Mouse (Mus musculus) embryonic facial prominence, embryonic 11.5 days (tissue): ENCODE results near the gene C1qtnf4. TPM values are rescaled to one million over a fixed set of nuclear protein-coding genes. Genes with fewer than 3 reads are reported as not detected.

Experiments
- ATAC-seq: fragments of 200-750 bp; cut with Nextera tagmentation; replicated peaks from 2 replicates; pipeline ENCODE4 v1.8.0; 2017; ENCODE audit warnings: low read depth; ENCODE audit not compliant: insufficient number of reproducible peaks, low FRiP score, low TSS enrichment
- DNase-seq: peaks from one replicate; pipeline ENCODE4 v3.0.0-alpha.2; 2015; ENCODE audit warnings: low spot score
- H3K27ac ChIP-seq: fragments of 300-500 bp; sonication (generic); replicated peaks from 2 replicates; pipeline ENCODE4 v1.5.1; 2014; ENCODE audit warnings: mild to moderate bottlenecking, low read depth, low read length, control low read depth
- H3K27me3 ChIP-seq: fragments of 300-500 bp; sonication (generic); 2 replicates; pipeline ENCODE4 v1.6.1; 2014; ENCODE audit warnings: mild to moderate bottlenecking, low read length, moderate library complexity, mixed read lengths; ENCODE audit not compliant: control insufficient read depth, insufficient read depth
- H3K36me3 ChIP-seq: fragments of 300-500 bp; sonication (generic); replicated peaks from 2 replicates; pipeline ENCODE4 v1.6.1; 2014; ENCODE audit warnings: low read depth, mild to moderate bottlenecking, low read length, moderate library complexity, mixed read lengths; ENCODE audit not compliant: control insufficient read depth, insufficient read depth
- H3K4me1 ChIP-seq: fragments of 300-500 bp; sonication (generic); 2 replicates; pipeline ENCODE4 v1.6.1; 2014; ENCODE audit warnings: low read length, mixed read lengths; ENCODE audit not compliant: control insufficient read depth, insufficient read depth
- H3K4me2 ChIP-seq: fragments of 300-500 bp; sonication (generic); 2 replicates; pipeline ENCODE4 v1.6.1; 2014; ENCODE audit warnings: low read depth, mild to moderate bottlenecking, control low read depth, low read length, moderate library complexity
- H3K4me3 ChIP-seq: fragments of 300-500 bp; sonication (generic); 2 replicates; pipeline ENCODE4 v1.5.1; 2014; ENCODE audit warnings: low read depth, low read length, control low read depth
- H3K9ac ChIP-seq: fragments of 300-500 bp; sonication (generic); replicated peaks from 2 replicates; pipeline ENCODE4 v1.6.1; 2014; ENCODE audit warnings: mild to moderate bottlenecking, control low read depth, low read length
- H3K9me3 ChIP-seq: fragments of 300-500 bp; sonication (generic); replicated peaks from 2 replicates; pipeline ENCODE4 v1.6.1; 2016; ENCODE audit warnings: mild to moderate bottlenecking, low read length, inconsistent platforms, mixed read lengths; ENCODE audit not compliant: control insufficient read depth
- WGBS: fragments of 180-500 bp; shearing (Covaris S2); extraction: QIAGEN DNeasy Blood & Tissue Kit; methylation state at CpG from one replicate; pipeline ENCODE4 v1.1.7; 2014; 5-methylcytosine and 5-hydroxymethylcytosine counted together
- polyA plus RNA-seq: library from polyadenylated mRNA; unstranded; fragments of >200 nt; fragmentation: Nextera tagmentation; extraction: Ambion mirVana; gene quantifications from 2 replicates; pipeline ENCODE4 v1.2.1, GENCODE M21; 2014

The C1qtnf4 gene
- polyA plus RNA-seq, result 12.8 and 13.7 TPM in 2 replicates

DNA sequence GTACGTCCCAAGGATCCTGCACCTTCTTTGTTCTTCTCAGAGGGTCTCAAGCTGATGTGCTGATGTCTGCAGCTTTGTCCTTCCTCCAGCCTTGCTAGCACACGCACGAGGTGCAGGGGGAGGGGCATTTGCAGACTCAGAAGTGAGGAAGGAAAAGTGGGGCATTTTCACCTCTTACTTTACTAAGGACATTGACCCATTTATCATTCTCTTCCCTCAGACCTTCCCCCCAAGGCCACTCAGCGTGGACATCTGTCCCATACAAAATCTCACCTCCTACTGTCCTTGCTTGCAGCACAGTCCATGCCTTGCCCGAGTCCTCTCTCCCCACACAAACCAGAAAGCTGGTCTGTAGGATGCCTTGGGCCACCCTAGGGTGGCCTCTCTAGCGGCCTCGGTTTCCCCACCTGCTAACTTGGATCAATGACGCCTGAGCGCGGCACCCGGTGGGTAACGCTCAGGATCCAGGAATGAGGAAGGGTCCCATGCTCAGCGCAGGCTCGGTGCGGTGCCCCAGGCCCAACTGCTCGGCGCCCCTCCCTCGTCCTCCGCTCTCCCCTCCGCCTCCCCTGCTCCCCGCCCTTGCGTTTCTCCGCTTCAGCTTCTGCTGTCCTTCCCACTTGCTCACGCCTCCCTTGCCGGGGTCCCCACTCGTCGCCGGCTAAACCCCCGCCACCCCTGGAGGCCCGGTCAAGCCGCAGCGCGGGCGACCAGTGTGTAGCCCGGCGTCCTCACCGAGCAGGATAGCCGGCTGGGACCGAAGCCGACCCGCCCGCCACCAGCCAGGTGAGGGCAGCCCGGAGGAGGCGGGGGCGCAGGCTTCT is at the start of gene C1qtnf4:
Gene C1qtnf4 (plus strand): TSS at position 643 of the 824 bp plus-strand sequence.
- H3K27ac ChIP-seq, result no peak within 1 kb of the TSS
- H3K4me2 ChIP-seq, result peak within 1 kb of the TSS; percentile 96
- peaks cover 44% of the 10 kb centered on the region for H3K27me3 ChIP-seq
- H3K9ac ChIP-seq, result peak within 1 kb of the TSS; percentile 76
- no peaks in the 10 kb centered on the region for H3K4me1 ChIP-seq
- H3K9me3 ChIP-seq, result no peaks in the 10 kb centered on the region
- WGBS, result 1% methylated on average over 45 of the region's 45 CpGs
- ATAC-seq, result peak; percentile 64
- H3K4me3 ChIP-seq, result peak within 1 kb of the TSS; percentile 57
- H3K36me3 ChIP-seq, result no peaks in the 10 kb centered on the region
- DNase-seq, result peak; percentile 57

DNA sequence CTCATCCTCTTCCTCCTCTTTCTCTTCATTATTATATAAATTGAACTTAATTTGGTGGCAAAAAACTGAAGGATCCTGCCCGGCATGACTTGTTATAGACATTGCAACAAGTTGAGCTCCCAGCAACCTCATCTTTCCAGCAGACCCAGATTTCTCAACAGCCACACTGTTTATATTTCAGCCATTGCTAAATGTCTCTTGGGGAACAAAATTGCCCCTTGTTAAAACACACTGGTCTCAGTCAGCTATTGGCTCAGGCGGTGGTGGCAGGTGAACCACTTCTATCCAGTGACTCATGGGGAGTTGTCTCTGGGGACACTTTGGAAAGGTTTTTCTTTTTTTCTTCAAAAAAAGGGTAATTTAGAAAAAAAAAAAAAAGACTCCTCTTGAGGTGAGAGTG is 47.0 kb upstream of the C1qtnf4 start:
- ATAC-seq, result no peak
- no peaks in the 10 kb centered on the region for H3K36me3 ChIP-seq
- H3K27me3 ChIP-seq, result no peaks in the 10 kb centered on the region
- H3K4me1 ChIP-seq, result no peaks in the 10 kb centered on the region
- no peak overlapping the region for H3K4me3 ChIP-seq
- H3K4me2 ChIP-seq, result no peak overlapping the region
- H3K9me3 ChIP-seq, result no peaks in the 10 kb centered on the region
- H3K27ac ChIP-seq, result no peak overlapping the region
- 83% methylated on average over 2 of the region's 2 CpGs for WGBS
- no peak overlapping the region for H3K9ac ChIP-seq
- no peak for DNase-seq

DNA sequence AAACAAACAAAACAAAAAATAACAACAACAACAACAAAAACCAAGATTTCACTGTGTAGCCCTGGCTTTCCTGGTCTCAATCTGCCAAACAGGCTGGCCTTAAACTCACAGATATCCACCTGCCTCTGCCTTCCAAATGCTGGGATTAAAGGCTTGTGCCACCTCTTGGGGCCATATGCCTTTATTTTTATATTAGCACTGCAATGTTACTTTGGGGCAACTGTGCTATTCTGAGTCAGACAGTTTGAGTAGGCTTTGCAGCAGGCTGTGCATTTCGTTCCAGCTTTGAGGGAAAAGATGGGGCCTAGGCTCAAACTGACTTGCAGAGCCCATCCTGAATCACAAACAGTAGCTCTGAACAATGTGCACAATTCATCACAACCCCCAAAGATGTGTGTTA is 42.0 kb upstream of the C1qtnf4 start:
- Histone ChIP-seq H3K27ac (no peak overlapping the region), H3K4me3 (no peak overlapping the region), H3K4me1 (no peaks in the 10 kb centered on the region), H3K36me3 (no peaks in the 10 kb centered on the region), H3K9me3 (no peaks in the 10 kb centered on the region), H3K27me3 (no peaks in the 10 kb centered on the region), H3K4me2 (no peak overlapping the region), H3K9ac (no peak overlapping the region)
- whole genome bisulfite sequencing, result 67% methylated on average over 1 of the region's 1 CpGs
- DNase-seq, result no peak
- ATAC-seq, result no peak

DNA sequence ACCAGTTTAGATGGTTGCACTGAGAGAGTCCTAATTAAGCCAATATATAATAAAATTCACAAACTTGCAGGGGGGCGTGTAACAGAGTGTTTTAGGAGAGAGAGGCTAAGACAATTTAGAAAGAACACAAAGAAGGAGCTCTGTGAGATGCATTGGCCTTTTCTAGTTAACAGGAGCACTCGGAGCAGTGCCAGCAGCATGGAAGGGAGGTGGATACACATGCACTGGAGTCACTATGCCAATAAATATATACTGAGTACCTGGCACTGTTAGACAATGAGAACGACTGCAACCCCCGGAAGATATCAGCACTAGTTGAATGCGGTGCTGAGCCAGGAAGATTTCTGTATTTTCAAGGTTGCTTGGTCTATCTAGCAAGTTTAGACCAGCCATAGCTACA is 41.4 kb upstream of the C1qtnf4 start:
- Histone ChIP-seq H3K36me3 (no peaks in the 10 kb centered on the region), H3K27ac (no peak overlapping the region), H3K4me2 (no peak overlapping the region), H3K4me3 (no peak overlapping the region), H3K4me1 (no peaks in the 10 kb centered on the region), H3K9me3 (no peaks in the 10 kb centered on the region), H3K27me3 (no peaks in the 10 kb centered on the region), H3K9ac (no peak overlapping the region)
- 81% methylated on average over 5 of the region's 5 CpGs for WGBS
- ATAC-seq, result no peak
- DNase-seq, result no peak

DNA sequence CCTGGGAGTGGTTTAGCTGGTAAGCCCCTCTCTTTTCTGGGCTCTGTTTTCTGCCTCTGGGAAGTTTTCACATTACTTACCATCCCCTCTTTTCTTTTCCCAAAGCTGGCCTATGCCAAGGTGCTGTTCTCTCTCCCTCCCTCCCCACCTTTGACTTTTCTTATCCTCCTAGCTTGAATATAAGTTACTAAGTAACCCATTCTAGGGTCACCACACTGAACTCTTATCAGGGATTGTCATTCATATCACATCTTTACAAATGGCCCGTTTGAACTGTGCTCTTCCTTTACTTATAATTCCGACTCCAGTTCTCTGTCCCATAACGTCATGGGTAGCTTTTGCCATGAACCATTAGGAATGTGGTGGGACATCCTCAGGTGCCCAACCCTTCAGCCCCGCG is 40.4 kb upstream of the C1qtnf4 start:
- Histone ChIP-seq H3K4me3 (no peak overlapping the region), H3K4me2 (no peak overlapping the region), H3K27ac (no peak overlapping the region), H3K9me3 (no peaks in the 10 kb centered on the region), H3K9ac (no peak overlapping the region), H3K4me1 (no peaks in the 10 kb centered on the region), H3K36me3 (no peaks in the 10 kb centered on the region), H3K27me3 (no peaks in the 10 kb centered on the region)
- 83% methylated on average over 5 of the region's 5 CpGs for WGBS
- ATAC-seq (no peak), DNase-seq (no peak)

DNA sequence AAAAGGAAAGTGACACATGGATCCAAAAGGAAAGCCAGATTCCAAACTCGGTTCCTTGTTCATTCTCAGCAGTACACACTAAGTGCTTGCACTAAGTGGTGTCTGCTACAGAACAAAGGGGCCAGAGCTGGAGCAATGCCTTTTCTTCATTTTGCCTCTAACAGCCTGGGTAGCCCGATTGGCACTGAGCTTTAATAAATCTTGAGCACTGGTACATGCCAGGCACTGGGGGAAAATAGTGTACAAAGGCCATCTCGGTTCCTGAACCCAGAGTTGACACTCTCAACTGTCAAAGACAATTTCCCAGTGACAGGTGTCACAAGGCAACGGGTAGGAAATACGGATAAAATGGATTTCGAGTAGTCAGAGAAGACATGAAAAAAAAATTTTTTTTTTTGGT is 39.5 kb upstream of the C1qtnf4 start:
- Histone ChIP-seq H3K9me3 (no peaks in the 10 kb centered on the region), H3K4me2 (no peak overlapping the region; the same call in 1 of the 2 replicates), H3K27ac (no peak overlapping the region), H3K36me3 (no peaks in the 10 kb centered on the region), H3K9ac (peak overlapping the region; percentile 58), H3K4me3 (peak overlapping the region; percentile 76), H3K27me3 (no peaks in the 10 kb centered on the region), H3K4me1 (no peaks in the 10 kb centered on the region)
- WGBS, result 50% methylated on average over 6 of the region's 6 CpGs
- ATAC-seq (no peak), DNase-seq (peak; percentile 7)

DNA sequence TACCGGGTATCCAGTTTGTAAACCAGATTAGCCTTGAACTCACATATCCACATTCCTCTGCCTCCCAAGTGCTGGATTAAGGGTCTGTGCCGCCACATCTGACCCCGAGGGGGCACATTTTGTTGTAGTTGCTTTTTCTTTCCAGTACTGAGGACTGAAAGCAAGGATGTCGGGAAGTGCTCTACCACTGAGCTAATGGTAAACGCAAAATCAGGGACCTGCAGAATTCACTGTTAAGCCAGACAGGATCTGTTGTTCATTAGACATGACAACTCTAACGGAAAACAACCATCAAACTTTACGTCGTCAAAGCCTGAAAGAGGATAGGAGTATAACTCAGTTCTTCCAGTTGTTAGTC is 39.1 kb upstream of the C1qtnf4 start:
- WGBS, result 3% methylated on average over 8 of the region's 8 CpGs
- Histone ChIP-seq H3K4me2 (peak overlapping the region; percentile 54), H3K36me3 (no peaks in the 10 kb centered on the region), H3K4me3 (peak overlapping the region; percentile 76), H3K9me3 (no peaks in the 10 kb centered on the region), H3K27me3 (no peaks in the 10 kb centered on the region), H3K4me1 (no peaks in the 10 kb centered on the region), H3K9ac (peak overlapping the region; percentile 58), H3K27ac (no peak overlapping the region)
- ATAC-seq, result peak; percentile 22
- no peak for DNase-seq

DNA sequence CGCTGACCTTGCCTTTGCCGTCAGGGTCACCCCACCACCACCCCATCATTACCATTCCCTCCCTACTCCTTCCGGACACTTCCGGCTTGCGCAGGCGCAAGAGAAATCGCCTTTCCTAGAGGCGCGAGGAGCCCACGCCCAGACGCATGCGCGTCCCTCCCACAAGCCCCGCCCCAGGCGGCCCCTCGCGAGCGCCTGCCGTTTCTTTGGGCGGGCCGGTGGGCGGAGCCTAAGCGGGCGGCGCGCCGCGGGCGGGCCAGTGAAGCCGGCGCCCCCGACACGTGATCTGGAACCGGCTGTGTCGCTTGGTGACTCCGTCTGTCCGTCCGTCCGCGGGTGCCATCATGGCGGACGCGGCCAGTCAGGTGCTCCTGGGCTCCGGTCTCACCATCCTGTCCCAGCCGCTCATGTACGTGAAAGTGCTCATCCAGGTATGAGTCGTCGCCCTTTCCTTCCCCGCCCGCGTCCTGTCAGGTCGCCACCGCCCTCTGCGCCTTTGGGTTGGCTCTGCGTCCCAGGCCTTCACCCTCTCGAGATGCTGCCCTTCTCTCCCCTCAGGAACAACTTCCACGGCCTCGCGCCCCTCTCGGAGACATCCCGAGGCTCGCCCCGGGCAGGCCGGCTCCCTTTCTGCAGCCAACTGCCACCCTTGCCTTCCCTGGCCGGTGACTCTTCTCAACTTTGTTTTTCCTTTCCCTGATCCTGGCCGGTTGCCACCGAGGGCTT is 38.5 kb upstream of the C1qtnf4 start, which contains the start of gene Mtch2:
Gene Mtch2 (plus strand): TSS at position 201 of the 726 bp plus-strand sequence.
- H3K9me3 ChIP-seq, result no peaks in the 10 kb centered on the region
- H3K4me2 ChIP-seq, result peak within 1 kb of the TSS; percentile 64
- under 1% methylated on average over 62 of the region's 67 CpGs for WGBS
- peak within 1 kb of the TSS; percentile 84 for H3K9ac ChIP-seq
- no peaks in the 10 kb centered on the region for H3K36me3 ChIP-seq
- peak; percentile 94 for ATAC-seq
- H3K27ac ChIP-seq, result peak within 1 kb of the TSS; percentile 43; the same call in 1 of the 2 replicates
- H3K4me3 ChIP-seq, result peak within 1 kb of the TSS; percentile 76
- DNase-seq, result peak; percentile 98
- H3K27me3 ChIP-seq, result no peaks in the 10 kb centered on the region
- H3K4me1 ChIP-seq, result no peaks in the 10 kb centered on the region
